Mouse (Mus musculus): ENCODE results near the gene Taf3.

DNA sequence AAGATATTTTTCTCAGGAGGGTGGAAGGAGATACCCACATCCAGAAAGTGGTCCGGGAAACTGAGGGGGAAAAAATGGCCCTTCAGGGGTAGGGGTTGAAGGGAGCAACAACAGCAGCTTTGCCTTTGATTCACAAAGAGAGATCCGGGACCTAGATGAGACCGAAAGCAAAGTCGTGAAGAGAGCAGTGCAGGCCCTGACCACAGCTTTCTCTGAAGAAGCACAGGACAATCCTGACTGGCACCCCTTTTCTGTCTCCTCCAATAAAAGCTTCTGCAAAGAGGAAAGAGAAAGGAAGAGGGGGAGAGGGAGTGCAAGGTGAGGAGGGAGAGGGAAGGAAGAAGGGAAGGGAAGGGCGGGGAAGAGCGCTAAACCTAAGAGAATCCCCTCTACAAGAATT, 176.6 kb downstream of the Taf3 start:
- TF ChIP-seq ZNF384 (IDR thresholded peaks at IDR 0.05; ENCODE audit: low read depth, low read length) (no peak), ZC3H11A (IDR thresholded peaks at IDR 0.05; ENCODE audit: borderline replicate concordance, low read depth, low read length) (no peak)

All from ES-E14 (cell line).